Mouse (Mus musculus): ENCODE results near the gene Frrs1. TPM values are rescaled to one million over a fixed set of nuclear protein-coding genes. Genes with fewer than 3 reads are reported as not detected.

Frrs1 gene
- total and polyA plus RNA-seq, 2 experiments from 2014 or later: 3.2 to 9.9 TPM

DNA sequence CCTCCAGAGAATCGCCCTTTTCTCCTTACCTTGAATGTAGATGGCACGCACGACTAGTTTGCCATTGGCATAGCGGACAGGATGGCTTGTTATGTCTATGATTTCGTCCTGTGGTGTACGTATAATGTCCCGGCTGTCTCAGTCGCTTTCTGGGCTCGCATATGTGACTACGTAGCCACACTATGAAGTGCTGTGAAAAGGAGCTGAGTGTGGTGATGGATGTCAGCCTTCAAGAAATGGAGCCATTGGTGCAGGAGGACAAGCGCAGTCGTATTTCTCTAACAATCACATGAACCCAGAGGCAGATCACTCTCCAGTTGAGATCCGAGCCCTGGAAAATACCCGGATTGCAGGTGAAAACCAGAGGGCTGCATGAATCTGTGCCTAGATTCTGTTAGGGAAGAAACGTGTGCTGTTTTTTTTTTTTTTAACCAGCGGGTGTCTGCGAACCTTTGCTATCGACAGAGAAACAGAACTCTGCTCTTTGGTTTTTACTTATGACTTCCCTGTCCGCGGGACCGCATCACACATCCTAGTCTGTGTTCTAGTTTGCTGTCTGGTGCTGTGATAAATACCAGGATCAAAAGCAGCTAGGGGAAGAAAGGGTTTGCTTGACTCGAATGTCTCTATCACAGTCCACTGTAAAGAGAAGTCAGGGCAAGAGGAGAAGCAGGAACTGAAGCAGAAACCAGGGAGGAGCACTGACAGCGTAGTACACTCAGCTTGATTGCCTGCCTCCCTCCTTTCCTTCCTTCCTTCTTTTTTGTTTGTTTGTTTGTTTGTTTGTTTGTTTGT lies 22.4 kb upstream of the Frrs1 start:
- 76% methylated on average over 23 of the region's 23 CpGs for WGBS
- no peak for ATAC-seq (ENCODE audit: insufficient read depth, low read depth)

DNA sequence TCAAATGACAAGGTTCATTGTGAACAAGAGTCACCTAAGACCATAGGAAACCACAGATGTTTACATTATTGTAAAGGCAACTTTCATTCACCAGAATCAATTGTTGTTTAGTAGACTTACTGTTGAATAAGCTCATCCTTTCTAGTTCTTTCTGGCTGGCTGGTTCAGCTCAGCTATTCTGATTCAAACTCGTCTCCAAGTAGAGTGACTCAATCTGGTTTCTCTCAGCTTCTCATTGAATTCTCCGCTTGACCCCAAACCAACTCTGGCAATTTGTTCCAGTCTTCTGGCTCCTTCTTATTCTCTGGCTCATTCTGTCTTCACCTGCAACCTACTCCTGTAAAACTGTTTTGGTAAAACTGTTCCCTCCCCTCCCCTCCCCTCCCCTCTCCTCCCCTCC lies 18.0 kb upstream of the Frrs1 start:
- no peak for TF ChIP-seq EP300 (IDR thresholded peaks at IDR 0.05; ENCODE audit: low read depth)
- TF ChIP-seq CTCF (IDR thresholded peaks at IDR 0.05; ENCODE audit: low read depth): no peak
- WGBS: 79% methylated on average over 2 of the region's 2 CpGs
- ATAC-seq (ENCODE audit: insufficient read depth, low read depth) (no peak), DNase-seq (ENCODE audit: low spot score) (no peak)
- no peak overlapping the region for H3K9ac ChIP-seq (replicated peaks; ENCODE audit: low read depth, low read length)
- no peak overlapping the region for H3K27ac ChIP-seq (ENCODE audit: low read depth)
- H3K4me3 ChIP-seq (ENCODE audit: low read depth, low read length): no peak overlapping the region
- no peaks in the 10 kb centered on the region for H3K4me1 ChIP-seq (ENCODE audit: control insufficient read depth, insufficient read depth)
- no peaks in the 10 kb centered on the region for H3K9me3 ChIP-seq (replicated peaks; ENCODE audit: control insufficient read depth, low read length)
- no peak overlapping the region for H3K4me2 ChIP-seq (ENCODE audit: low read depth, low read length)
- H3K36me3 ChIP-seq (replicated peaks; ENCODE audit: control insufficient read depth, insufficient read depth, low read length): no peaks in the 10 kb centered on the region
- no peaks in the 10 kb centered on the region for H3K27me3 ChIP-seq (ENCODE audit: control insufficient read depth, insufficient read depth, low read length)

More for the DNA sequence above, 22.4 kb upstream of the Frrs1 start:
- no peak for DNase-seq (ENCODE audit: low spot score)
- Histone ChIP-seq H3K9ac (replicated peaks; ENCODE audit: low read depth, low read length) (no peak overlapping the region), H3K4me2 (ENCODE audit: low read depth, low read length) (no peak overlapping the region), H3K4me1 (ENCODE audit: control insufficient read depth, insufficient read depth) (peaks cover 4% of the 10 kb centered on the region; the same call in 1 of the 2 replicates), H3K36me3 (replicated peaks; ENCODE audit: control insufficient read depth, insufficient read depth, low read length) (no peaks in the 10 kb centered on the region), H3K27me3 (ENCODE audit: control insufficient read depth, insufficient read depth, low read length) (no peaks in the 10 kb centered on the region), H3K27ac (ENCODE audit: low read depth) (no peak overlapping the region), H3K9me3 (replicated peaks; ENCODE audit: control insufficient read depth, low read length) (no peaks in the 10 kb centered on the region), H3K4me3 (ENCODE audit: low read depth, low read length) (no peak overlapping the region)
- TF ChIP-seq CTCF (IDR thresholded peaks at IDR 0.05; ENCODE audit: low read depth) (no peak), EP300 (IDR thresholded peaks at IDR 0.05; ENCODE audit: low read depth) (no peak)

DNA sequence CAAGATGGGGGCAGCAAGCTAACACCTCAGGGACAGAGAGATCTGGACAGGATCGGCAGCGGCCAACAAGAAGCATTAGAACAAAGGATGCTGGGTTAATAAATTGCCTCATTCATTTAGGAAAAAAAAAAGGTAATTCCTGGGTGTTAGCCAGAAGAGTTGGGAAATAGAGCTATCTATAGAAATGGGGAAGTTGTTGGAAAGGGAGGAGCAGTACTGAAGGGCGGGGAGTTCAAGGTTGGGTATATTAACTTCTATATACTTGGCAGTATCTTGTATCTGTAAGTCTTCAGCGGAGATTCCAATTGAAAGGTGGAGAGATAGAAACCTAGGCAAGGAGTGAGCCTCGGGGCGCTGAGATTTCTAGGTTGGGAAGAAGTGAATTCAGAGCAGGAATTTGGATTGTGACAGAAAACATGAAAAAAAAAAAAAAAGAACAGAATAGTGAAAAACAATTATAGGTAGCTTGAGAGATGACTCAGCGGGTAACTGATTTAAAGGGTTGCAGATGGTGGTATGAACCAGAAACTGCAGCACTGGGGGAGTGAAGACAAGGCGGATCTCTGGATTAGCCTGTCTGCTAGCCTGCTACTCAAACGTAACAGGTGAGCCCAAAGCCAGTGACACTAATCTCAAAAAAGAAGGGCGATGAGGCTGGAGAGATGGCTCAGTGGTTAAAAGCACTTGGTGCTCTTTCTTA lies 14.2 kb upstream of the Frrs1 start:
- Histone ChIP-seq H3K4me1 (ENCODE audit: control insufficient read depth, insufficient read depth) (no peaks in the 10 kb centered on the region), H3K9ac (replicated peaks; ENCODE audit: low read depth, low read length) (no peak overlapping the region), H3K36me3 (replicated peaks; ENCODE audit: control insufficient read depth, insufficient read depth, low read length) (no peaks in the 10 kb centered on the region), H3K9me3 (replicated peaks; ENCODE audit: control insufficient read depth, low read length) (no peaks in the 10 kb centered on the region), H3K4me3 (ENCODE audit: low read depth, low read length) (no peak overlapping the region), H3K4me2 (ENCODE audit: low read depth, low read length) (no peak overlapping the region), H3K27ac (ENCODE audit: low read depth) (no peak overlapping the region), H3K27me3 (ENCODE audit: control insufficient read depth, insufficient read depth, low read length) (no peaks in the 10 kb centered on the region)
- WGBS: 80% methylated on average over 10 of the region's 10 CpGs
- DNase-seq (ENCODE audit: low spot score) (no peak), ATAC-seq (ENCODE audit: insufficient read depth, low read depth) (no peak)
- TF ChIP-seq CTCF (IDR thresholded peaks at IDR 0.05; ENCODE audit: low read depth) (no peak), EP300 (IDR thresholded peaks at IDR 0.05; ENCODE audit: low read depth) (no peak)

DNA sequence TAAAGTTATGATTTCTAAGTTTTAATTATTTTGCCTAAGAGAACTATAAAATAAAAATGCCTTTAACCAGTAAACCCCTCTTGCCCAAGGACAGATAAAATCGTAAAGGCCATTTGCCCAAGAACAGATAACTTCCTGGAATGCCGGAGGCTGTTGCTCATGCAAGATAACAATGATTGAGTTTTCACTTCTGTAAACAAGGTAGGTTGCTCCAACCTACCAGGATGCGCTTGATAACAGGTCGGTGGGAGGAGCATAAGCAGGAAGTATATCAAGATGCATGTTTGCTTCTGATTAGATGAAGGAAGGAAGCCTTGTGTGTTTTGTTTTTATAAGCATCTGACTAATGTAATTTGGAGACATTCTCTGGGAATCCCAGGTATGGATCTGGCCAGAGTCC lies 13.2 kb upstream of the Frrs1 start:
- WGBS: 45% methylated on average over 4 of the region's 4 CpGs
- H3K27me3 ChIP-seq (ENCODE audit: control insufficient read depth, insufficient read depth, low read length): no peaks in the 10 kb centered on the region
- H3K36me3 ChIP-seq (replicated peaks; ENCODE audit: control insufficient read depth, insufficient read depth, low read length): no peaks in the 10 kb centered on the region
- no peaks in the 10 kb centered on the region for H3K4me1 ChIP-seq (ENCODE audit: control insufficient read depth, insufficient read depth)
- no peak overlapping the region for H3K4me3 ChIP-seq (ENCODE audit: low read depth, low read length)
- no peak overlapping the region for H3K9ac ChIP-seq (replicated peaks; ENCODE audit: low read depth, low read length)
- H3K27ac ChIP-seq (ENCODE audit: low read depth): no peak overlapping the region
- no peak for TF ChIP-seq EP300 (IDR thresholded peaks at IDR 0.05; ENCODE audit: low read depth)
- TF ChIP-seq CTCF (IDR thresholded peaks at IDR 0.05; ENCODE audit: low read depth): no peak
- H3K9me3 ChIP-seq (replicated peaks; ENCODE audit: control insufficient read depth, low read length): no peaks in the 10 kb centered on the region
- no peak for DNase-seq (ENCODE audit: low spot score)
- H3K4me2 ChIP-seq (ENCODE audit: low read depth, low read length): no peak overlapping the region
- no peak for ATAC-seq (ENCODE audit: insufficient read depth, low read depth)

DNA sequence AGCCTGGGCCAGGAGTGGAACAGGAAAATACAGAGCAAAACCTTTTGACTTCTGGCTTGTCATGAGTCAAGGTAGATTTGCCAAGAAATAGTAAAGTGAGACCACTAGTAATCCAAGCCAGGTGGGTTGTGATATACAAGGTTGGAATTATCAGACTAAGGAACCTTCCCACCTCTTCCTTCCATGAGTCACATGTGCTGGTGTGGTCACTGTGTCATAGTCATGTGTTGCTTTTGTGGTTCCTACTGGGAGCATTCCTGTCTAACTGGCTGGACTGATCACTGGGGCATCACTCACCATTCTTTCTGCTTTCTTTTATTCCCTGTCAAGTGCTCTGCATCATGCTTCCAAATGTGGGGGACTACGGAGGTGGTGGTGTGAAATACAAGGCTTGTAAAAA lies 11.2 kb upstream of the Frrs1 start:
- Histone ChIP-seq H3K36me3 (replicated peaks; ENCODE audit: control insufficient read depth, insufficient read depth, low read length) (no peaks in the 10 kb centered on the region), H3K27me3 (ENCODE audit: control insufficient read depth, insufficient read depth, low read length) (no peaks in the 10 kb centered on the region), H3K4me1 (ENCODE audit: control insufficient read depth, insufficient read depth) (no peaks in the 10 kb centered on the region), H3K9me3 (replicated peaks; ENCODE audit: control insufficient read depth, low read length) (no peaks in the 10 kb centered on the region), H3K4me2 (ENCODE audit: low read depth, low read length) (no peak overlapping the region), H3K4me3 (ENCODE audit: low read depth, low read length) (no peak overlapping the region), H3K9ac (replicated peaks; ENCODE audit: low read depth, low read length) (no peak overlapping the region), H3K27ac (ENCODE audit: low read depth) (no peak overlapping the region)
- DNase-seq (ENCODE audit: low spot score): no peak
- no peak for ATAC-seq (ENCODE audit: insufficient read depth, low read depth)
- 90% methylated on average over 1 of the region's 1 CpGs for WGBS
- TF ChIP-seq CTCF (IDR thresholded peaks at IDR 0.05; ENCODE audit: low read depth): no peak

Measured in heart, postnatal 0 days (tissue).